Mouse (Mus musculus): ENCODE measurements around the gene Hyal3. TPM values are rescaled to one million over a fixed set of nuclear protein-coding genes. Genes with fewer than 3 reads are reported as not detected.

Gene Hyal3
- total and polyA plus RNA-seq, 3 experiments = 1.3 to 2.2 (median 1.4) TPM

- DNase-seq = no peak
Observed at GRCm38 (mm10) chr9:107594281-107595062, 13.9 kb downstream of the Hyal3 start.

- DNase-seq = no peak
Observed at GRCm38 (mm10) chr9:107596619-107597569, 16.3 kb downstream of the Hyal3 start.

GRCm38 (mm10) chr9:107598385-107598784 lies 17.8 kb downstream of the Hyal3 start:
- DNase-seq = no peak

GRCm38 (mm10) chr9:107599433-107599832 lies 18.8 kb downstream of the Hyal3 start:
- no peak for DNase-seq

GRCm38 (mm10) chr9:107599842-107600241 lies 19.2 kb downstream of the Hyal3 start:
- DNase-seq = no peak

- DNase-seq = no peak
Observed at GRCm38 (mm10) chr9:107600745-107601144, 20.1 kb downstream of the Hyal3 start.

- no peak for DNase-seq
Observed at GRCm38 (mm10) chr9:107601275-107601674, 20.7 kb downstream of the Hyal3 start.

- DNase-seq = peak; percentile 91
Observed at GRCm38 (mm10) chr9:107602068-107602648, 21.5 kb downstream of the Hyal3 start.

GRCm38 (mm10) chr9:107603251-107603650 lies 22.6 kb downstream of the Hyal3 start:
- DNase-seq = no peak

GRCm38 (mm10) chr9:107605041-107605661 lies 24.5 kb downstream of the Hyal3 start:
- no peak for DNase-seq

GRCm38 (mm10) chr9:107606591-107606990 lies 26.0 kb downstream of the Hyal3 start:
- no peak for DNase-seq

- no peak for DNase-seq
Observed at GRCm38 (mm10) chr9:107607036-107607435, 26.4 kb downstream of the Hyal3 start.

GRCm38 (mm10) chr9:107607653-107608245 lies 27.1 kb downstream of the Hyal3 start:
- no peak for DNase-seq

GRCm38 (mm10) chr9:107608741-107609432 lies 28.3 kb downstream of the Hyal3 start, which contains the start of gene Sema3b:
Gene Sema3b (minus strand): TSS chr9:107609229.
- DNase-seq = no peak

GRCm38 (mm10) chr9:107609433-107609830 lies 28.8 kb downstream of the Hyal3 start:
- DNase-seq = no peak

GRCm38 (mm10) chr9:107611456-107612190 lies 31.0 kb downstream of the Hyal3 start:
- DNase-seq = no peak

- DNase-seq = peak; percentile 99
Observed at GRCm38 (mm10) chr9:107612191-107612944, 31.8 kb downstream of the Hyal3 start.

GRCm38 (mm10) chr9:107612945-107613569 lies 32.4 kb downstream of the Hyal3 start:
- no peak for DNase-seq

GRCm38 (mm10) chr9:107615035-107615434 lies 34.4 kb downstream of the Hyal3 start:
- DNase-seq = no peak
